Mouse (Mus musculus) cerebellum, adult (tissue): Measurements from ENCODE around the gene Tmprss13.

ENCODE experiments used
- ATAC-seq: cut with Nextera tagmentation; 2 replicates; pipeline ENCODE4 v1.9.2; 2017; ENCODE audit warnings: mild to moderate bottlenecking, moderate library complexity, mixed read lengths; ENCODE audit not compliant: insufficient number of reproducible peaks, low FRiP score, low TSS enrichment

Gene Tmprss13

DNA sequence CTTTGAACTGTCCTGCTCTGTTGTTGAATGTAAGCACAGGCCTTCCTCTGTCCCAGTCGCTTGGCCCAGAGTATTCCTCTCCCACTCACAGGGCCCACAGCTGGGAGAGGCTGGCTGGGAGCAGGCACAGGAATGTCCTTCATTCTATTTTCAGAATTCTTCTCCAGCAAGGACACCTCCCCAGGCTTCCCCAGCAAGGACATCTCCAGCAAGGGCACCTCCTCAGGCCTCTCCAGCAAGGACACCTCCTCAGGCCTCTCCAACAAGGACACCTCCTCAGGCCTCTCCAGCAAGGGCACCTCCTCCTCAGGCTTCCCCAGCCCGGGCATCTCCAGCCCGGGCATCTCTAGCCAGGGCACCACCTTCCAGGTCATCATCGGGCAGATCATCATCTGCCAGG lies 9.4 kb downstream of the Tmprss13 start:
- ATAC-seq, result no peak

DNA sequence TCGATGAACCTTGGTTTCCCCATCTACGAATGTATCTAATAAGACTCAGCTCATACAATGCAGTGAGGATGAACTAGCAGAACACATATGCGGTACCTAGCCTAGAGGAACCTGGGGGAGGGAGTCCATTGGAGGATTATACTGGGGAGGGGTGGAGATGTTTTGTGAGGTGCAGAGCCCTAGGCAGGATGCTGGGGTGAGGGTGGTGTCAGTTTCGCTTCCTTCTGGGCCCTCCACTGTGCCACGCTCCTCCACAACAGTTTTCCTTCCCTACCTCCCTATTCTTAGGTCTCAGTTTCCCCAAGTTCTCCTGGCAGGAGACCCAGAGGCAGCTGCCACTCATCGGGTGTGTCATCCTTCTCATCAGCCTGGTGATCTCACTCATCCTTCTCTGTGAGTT lies 10.7 kb downstream of the Tmprss13 start:
- no peak for ATAC-seq

DNA sequence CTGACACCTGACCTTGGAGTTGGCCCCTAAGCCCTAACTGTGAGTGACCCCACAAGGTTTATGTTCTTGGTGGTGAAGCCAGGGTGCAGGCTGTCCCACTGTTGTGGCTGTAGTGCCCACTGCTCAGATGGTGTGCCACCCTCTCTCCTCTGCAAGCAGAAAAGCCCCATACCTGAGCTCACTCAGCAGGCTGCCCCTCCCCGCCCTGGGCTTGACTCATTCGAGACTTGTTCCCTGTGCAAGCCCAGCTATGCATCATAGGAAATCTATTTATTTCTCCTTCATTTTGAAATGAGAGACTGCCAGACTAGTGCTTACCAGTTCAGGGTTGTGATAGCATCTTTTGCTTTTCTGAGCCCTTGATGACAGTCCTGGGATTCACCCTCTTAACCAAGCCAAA lies 18.5 kb downstream of the Tmprss13 start:
- ATAC-seq, result no peak

DNA sequence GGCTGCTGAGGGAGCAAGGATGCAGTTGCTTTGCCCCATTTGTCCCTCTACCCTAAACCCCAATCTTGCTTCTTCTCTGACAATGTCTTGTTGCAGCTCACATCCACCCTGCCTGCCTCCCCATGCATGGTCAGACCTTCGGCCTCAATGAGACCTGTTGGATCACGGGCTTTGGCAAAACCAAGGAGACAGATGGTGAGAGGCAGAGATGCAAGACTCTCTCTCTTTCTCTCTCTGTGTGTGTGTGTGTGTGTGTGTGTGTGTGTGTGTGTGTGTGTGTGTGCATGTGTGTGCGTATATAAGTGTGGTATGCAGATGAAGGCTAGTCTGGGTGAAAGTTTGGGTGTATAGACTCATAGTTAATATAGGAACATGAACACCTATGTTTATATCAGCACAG lies 24.2 kb downstream of the Tmprss13 start:
- no peak for ATAC-seq

DNA sequence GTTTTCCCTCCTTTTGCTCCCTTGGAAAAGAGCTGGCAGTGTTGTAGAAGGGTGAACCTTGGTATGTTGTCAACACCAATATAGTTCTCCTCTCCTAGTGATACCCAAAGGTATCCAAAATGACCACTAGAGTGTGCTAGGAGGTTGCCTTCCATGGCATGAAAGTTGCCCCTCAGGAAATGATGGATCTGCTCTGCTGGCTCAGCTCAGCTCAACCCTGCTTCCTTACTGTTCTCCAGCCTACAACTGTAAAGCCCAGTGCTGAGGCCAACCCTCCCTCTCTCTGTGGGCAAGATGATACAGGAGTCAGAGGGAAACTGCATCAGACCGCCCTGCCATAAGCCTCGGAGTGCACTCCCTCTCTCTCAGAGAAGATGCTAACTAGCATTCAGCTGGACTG lies 26.6 kb downstream of the Tmprss13 start:
- peak; percentile 70; the same call in 1 of the 2 replicates for ATAC-seq

DNA sequence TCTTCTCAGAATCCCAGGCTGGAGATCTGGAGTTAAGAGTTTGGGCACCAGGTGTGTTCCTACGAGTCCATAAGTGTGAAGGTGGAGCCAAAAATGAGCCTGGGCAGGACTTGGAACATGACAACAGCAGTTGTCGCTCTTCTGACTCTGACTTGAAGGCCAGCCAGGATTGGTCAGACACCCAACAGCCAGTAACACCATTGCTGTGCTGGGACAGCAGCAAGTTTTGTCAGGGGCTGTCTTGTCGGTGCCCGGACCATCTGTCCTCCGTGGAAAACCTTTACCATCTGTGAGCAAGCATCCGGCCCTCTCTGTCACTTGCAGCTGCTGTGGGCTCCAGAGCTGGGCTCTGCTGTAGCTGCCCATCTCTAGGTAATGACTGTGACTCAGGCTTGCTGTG lies 27.4 kb downstream of the Tmprss13 start:
- ATAC-seq, result no peak

DNA sequence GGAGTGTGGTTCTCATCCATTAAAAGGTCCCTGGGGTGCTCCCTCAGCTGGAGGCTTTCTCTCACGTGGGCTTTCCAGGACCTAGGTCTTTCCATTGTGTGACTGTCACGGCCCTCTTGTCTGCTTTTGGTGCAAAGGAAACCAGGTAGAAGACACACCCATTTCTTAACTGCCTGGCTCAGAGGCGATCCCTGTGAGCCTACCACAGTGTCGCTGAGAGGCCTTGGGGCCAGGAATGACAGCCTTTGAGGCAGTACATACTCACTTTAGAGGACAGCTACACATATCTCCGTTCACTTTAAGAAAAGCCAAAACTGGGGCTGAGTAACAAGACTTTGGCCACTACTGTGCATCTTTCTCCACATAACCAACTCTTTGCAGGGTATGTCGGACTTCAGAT lies 29.7 kb downstream of the Tmprss13 start:
- no peak for ATAC-seq

DNA sequence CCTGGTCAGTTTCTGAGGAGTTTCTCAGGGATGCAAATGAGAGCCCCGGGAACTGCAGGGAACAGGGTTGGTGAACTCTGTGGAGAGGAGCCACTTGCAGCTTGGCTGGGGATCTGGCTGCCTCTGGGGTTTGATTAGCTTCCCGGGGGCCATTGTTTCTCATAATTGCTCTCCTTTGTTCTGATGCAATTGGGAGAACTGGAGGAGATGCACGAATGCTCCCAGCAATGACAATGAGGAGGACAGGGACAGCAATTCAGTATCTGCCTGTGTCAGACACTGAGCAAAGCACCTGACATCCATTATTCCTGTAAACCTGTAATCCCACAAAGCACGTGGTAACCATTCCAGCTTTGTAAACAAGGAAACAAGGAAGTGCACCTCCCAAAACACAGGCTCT lies 30.3 kb downstream of the Tmprss13 start:
- no peak for ATAC-seq

DNA sequence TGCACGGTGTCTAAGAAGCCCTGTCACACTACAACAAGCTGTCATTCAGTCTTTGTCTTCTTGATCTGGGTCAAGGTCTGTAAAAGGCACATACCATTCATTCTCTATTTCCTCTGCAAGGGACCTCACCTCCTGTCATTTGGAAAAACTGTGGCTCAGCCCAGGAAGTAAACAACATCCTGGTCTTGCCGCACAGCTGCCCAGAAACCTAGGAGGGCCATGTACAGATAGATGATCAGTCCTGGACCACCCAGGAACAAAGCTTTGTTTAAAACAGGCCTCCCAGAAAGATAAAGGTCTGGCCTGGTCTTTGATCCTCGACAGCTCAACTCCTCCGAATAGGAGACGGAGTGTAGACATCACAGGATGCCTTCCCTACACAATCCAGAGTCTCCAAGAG lies 31.0 kb downstream of the Tmprss13 start:
- ATAC-seq, result no peak

DNA sequence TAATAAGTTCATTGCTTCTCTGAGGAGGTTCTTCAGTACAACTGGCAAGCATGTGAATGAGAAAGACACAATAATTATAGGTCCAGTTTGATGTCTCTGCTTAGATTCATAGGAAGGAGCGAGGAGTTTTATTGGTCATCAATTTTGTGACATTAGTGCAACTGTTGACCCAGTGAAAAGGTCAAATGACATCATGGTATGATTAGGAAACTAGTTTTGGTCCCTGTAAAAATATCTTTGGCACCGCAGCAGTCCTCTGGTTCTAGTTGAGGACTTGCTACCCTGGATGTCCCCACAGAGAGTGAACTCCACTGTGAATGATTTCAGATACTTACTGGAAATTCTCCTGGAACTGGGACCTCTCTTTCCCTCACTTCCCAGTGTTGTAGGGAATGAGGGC lies 36.3 kb downstream of the Tmprss13 start:
- no peak for ATAC-seq

DNA sequence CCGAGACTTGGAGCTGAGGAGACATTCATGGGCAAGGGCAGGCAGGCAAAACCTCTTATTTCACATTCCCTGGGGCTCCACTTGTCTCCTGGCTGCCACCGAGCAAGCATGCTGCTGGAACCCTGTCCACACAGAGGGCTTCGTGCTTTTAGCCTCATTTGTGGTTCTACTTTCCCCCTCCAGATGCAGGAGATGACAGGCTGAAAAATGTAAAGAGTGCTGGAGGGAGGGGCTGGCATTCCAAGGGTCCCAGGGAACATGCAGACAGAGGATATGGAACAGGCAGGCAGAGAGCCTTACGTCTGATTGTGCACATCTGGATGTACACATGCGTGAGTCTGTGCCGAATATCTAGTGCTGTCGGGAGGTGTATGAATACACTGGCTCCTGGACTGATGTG lies 39.5 kb downstream of the Tmprss13 start:
- no peak for ATAC-seq

DNA sequence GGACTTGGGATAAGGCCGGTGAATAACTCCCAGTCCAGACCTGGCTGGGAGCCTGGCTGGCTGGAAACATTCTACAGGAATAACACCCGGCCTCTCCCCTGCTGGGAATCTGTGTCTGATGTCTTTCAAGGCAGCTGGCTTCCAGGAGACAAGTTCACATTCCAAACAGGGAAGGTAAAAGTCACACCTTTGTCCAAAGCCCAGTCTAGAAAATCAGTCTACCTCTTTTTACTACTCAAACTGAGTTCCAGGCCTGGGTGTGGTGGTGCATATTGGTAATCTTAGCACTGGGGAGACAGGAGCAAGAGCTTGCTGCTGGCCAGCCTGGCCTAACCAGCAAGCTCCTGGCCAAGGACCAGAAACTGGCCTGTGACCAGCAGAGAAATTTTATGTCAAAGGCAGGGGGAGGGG lies 43.2 kb downstream of the Tmprss13 start:
- ATAC-seq, result no peak

DNA sequence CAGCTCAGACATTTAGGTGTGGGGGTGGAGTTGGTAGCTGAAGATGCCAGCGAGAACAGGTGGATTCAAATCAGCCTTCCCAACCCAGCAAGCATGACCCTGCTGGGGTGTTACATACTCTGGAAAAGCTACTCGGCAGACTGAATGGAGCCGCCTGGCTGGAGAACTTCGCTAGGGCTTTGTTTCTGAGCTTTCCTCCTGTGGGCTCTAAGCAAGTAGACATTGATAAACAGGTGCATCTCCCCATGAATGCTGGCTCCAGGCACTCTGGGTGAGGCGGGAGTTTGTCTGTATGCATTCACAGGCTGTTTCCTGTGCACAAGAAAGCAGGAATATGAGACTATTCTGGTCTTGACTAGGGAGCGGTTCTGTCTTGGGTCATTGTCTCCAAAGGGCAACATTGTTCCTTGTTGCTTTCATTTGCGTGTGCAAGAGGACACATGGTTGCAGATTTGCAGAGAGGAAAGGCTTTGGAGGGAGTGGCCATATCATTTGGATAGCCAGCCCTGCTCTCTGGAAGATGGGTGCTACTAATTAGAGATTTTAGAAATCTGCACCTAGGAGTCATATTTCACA lies 44.8 kb downstream of the Tmprss13 start:
- ATAC-seq, result peak; percentile 77

DNA sequence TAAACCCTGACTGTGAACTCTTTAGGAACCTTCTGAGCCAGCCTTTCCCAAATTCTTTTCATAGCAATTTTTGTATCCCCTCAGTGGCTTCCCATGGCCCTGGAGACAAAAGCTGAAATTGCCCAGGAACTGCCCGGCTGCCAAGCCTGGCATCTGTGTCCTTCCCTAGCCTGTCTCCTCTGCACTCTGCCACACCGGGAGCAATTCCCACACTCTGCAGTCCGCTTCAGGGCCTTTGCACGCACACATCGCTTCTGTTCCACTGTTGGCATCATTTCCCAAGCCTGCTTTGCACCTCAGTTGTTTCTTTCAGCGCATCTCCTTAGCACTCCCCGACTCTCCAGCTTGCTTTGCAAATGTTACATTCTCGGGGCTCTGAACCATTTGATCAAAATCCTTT lies 48.8 kb downstream of the Tmprss13 start:
- ATAC-seq, result no peak

DNA sequence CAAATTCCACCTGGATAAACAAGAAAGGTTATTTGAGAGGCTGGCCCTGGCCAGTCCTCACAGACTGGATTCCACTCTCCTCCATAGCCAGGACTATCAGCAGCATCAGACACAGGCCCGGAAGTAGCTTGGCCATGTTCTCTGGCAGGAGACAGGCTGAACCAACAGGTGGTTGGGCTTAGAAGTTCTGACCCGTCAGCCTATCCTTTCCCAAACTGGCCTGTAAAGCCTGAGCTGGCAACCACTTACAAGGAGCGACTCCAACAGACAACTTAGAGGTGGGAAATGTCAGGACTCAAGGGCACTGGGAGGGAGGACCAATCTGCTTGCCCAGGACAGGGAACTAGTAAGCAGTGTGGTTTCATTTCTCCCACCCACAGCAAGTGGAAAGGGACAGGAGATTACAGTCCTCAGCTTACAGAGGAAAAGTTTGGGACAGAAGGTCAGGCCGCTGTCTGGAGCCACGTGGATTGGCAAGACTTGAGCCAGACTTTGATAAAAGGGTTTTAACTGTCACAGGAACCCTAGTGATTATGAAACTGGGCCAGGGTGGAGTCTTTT lies 49.5 kb downstream of the Tmprss13 start:
- no peak for ATAC-seq

DNA sequence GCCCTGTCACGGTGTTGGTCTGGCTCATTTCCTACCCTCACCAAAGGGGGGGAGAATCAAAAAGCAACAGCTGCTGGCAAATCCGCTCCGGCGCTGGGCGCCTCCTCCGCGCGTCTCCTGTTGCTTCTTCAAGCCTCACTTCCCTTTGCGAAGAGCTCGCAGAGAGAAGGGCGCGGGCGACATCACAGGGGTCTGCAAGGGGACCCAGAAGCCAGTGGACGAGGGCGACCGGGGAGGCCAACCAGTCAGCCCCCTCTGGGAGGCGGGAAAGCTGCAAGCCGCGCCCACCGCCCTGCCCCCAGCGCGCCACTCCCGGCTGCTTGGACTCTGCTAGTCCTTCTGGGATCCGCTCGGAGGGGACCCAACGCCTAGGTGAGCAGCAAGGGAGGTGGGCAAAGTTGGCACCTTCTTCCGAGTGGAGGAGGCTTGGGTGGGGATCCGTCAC lies 51.2 kb downstream of the Tmprss13 start, which contains the start of gene Fxyd6:
Fxyd6 (plus strand) TSS at position 69 of the 445 bp plus-strand sequence.
- ATAC-seq, result peak; percentile 33; the same call in 1 of the 2 replicates

DNA sequence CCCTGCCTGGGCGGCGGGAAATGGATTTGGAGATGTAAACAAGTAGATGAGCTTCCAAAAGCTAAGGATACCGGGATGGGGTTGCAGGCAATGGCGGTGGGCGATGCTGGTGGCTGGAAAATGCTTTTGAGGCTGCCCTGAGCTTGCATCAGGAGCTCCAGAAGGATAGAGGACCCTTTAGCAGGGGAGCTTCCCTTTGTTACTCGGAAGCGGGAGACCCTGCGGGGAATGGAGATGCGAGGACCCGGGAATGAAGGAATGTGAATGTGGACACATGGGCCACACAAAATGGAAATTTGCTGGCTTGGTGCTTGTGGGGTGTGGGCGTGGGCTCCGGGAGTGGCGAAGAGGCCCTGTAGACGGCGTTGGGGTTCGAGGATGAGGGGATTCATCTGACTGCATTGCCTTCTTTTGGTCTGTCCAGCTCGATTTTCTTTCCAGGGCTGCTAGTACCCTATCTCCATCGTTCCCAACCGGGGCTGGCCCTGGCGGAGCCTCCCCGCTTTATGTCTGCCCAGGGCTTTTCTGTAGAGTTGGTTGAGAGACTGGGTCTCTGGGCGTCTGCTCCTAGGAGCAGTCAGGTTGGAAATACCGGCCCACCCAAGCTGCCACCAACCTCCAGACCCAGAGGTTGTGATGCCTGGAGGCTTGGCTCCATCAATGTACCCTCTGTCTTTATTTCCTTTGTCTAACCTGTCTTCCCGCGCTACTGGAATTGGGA lies 51.9 kb downstream of the Tmprss13 start:
- ATAC-seq, result no peak

DNA sequence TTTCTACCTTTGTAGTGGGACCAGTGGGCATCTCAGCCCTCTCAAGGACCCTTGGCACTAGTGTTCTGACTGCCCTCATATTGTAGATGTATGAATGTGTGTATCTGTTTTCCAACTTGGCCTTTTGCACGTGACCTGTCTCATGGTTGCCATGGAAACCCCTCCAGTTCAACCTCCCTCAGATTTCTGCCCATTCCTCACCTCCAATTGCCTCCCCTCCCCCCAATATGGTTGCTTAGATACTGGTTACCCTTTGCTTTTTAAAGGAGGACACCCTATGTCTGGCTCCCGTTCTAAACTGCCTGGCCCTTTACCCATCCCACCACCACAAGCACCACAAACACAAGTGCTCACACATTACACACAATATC lies 52.4 kb downstream of the Tmprss13 start:
- no peak for ATAC-seq

DNA sequence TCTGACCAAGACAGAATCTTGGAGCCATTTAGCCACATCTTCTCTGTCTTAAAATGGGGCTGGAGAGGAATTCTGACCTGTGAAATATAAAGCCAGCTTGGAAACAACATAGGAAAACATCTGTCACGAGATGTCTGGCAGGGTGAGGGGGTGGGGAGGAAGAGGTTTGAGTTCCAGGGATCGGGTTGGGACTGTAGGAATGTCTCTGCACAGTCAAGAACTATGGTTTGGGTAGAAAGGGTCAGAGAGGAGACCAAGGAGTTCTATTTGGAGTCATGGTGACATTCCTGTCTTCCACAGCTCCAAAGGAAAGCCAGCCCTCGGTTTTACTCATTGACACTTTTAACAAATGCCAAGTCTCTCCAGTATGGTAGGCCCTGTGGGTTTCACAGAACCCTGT lies 55.0 kb downstream of the Tmprss13 start:
- ATAC-seq, result no peak

DNA sequence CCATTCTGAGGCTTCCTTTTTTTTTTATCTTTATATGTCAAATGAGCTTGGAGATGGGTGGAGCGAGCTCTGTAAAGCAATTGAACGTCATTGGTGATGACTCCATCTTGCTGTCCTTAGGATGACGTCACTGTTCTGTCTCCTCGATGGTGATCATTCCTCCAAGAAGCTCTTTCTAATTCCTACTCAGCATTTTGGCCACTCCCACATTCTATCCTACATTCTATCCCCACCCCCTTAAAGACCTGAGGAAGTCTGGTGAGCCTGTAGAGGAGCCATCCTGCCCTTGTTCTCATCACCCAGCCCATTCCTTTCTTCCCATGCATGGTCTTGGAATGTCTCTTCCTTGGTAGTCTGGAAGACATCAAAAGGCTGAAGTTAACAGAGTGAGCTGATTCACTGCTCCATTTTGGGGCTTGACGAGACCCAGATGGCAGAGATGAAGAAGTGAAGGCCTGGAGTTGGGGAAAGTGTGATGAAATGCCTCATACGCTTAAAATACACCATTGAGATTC lies 56.1 kb downstream of the Tmprss13 start:
- no peak for ATAC-seq

DNA sequence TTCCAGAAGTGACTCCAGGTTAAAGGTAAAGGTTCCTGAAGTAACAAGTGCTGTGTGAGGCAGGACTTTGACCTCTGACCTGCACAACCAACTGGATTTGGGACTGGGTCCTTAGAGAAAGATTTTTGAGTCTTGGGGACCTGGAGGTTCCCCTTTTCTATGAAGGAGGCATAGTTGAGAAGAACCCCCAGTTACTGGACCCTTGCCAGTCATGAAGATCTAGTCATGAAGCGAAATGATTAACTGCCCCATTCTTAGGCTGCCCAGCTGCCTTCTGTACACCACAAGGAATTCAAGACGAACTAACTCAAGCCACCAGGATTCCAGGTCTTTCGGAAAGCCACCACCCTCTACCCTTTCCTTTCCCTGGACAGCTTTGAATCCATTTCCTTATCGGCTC lies 57.5 kb downstream of the Tmprss13 start:
- no peak for ATAC-seq

DNA sequence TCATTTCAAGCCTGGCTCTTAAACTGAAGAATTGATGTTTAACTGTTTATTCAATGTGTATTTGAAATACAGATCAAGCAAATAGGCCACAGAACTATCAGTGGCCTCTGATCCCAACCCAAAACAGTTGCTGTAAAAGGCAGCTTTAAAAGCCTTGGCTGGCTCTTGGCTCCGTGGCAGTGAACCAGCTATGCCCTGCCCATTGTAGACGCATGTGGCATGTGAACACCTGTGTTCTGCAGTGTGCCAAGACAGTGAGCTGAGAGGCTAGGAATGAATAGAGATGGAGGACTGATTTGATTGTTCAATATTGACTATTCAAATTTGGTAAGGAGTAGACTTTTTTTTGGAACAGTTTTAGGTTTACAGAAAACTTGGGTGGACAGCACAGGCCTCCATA lies 58.0 kb downstream of the Tmprss13 start:
- no peak for ATAC-seq
